Mouse (Mus musculus) intestine, embryonic 14.5 days (tissue): ENCODE measurements around the gene Shmt2. TPM values are rescaled to one million over a fixed set of nuclear protein-coding genes. Genes with fewer than 3 reads are reported as not detected.

ENCODE experiments used
- ATAC-seq: fragments of 200-750 bp; cut with Nextera tagmentation; replicated peaks from 2 replicates; pipeline ENCODE4 v1.8.0; 2017; ENCODE audit warnings: low read depth, moderate number of reproducible peaks, moderate TSS enrichment, moderate library complexity; ENCODE audit not compliant: low FRiP score, low TSS enrichment
- DNase-seq: peaks from one replicate; pipeline ENCODE4 v3.0.0-alpha.2; 2018; ENCODE audit warnings: low spot score
- H3K27ac ChIP-seq: fragments of 300-500 bp; sonication (generic); 2 replicates; pipeline ENCODE4 v1.5.1; 2014; ENCODE audit warnings: low read depth, mild to moderate bottlenecking, control low read depth
- H3K27me3 ChIP-seq: fragments of 300-500 bp; sonication (generic); replicated peaks from 2 replicates; pipeline ENCODE4 v1.6.1; 2014; ENCODE audit warnings: low read length, control low read depth; ENCODE audit not compliant: control insufficient read depth, insufficient read depth
- H3K36me3 ChIP-seq: fragments of 300-500 bp; sonication (generic); 2 replicates; pipeline ENCODE4 v1.6.1; 2014; ENCODE audit warnings: low read length, control low read depth; ENCODE audit not compliant: control insufficient read depth, insufficient read depth
- H3K4me1 ChIP-seq: fragments of 300-500 bp; sonication (generic); replicated peaks from 2 replicates; pipeline ENCODE4 v1.6.1; 2014; ENCODE audit warnings: low read length, control low read depth, mixed read lengths; ENCODE audit not compliant: control insufficient read depth, insufficient read depth
- H3K4me2 ChIP-seq: fragments of 300-500 bp; sonication (generic); 2 replicates; pipeline ENCODE4 v1.6.1; 2014; ENCODE audit warnings: low read length
- H3K4me3 ChIP-seq: fragments of 300-500 bp; sonication (generic); 2 replicates; pipeline ENCODE4 v1.5.1; 2014; ENCODE audit warnings: low read depth, low read length, control low read depth, mixed read lengths
- H3K9ac ChIP-seq: fragments of 300-500 bp; sonication (generic); 2 replicates; pipeline ENCODE4 v1.6.1; 2014; ENCODE audit warnings: mild to moderate bottlenecking, low read length
- H3K9me3 ChIP-seq: fragments of 300-500 bp; sonication (generic); 2 replicates; pipeline ENCODE4 v1.6.1; 2016; ENCODE audit warnings: low read length, control low read depth; ENCODE audit not compliant: control insufficient read depth
- WGBS: fragments of 180-500 bp; shearing (Covaris S2); extraction: QIAGEN DNeasy Blood & Tissue Kit; methylation state at CpG from one replicate; pipeline ENCODE4 v1.1.7; 2014; 5-methylcytosine and 5-hydroxymethylcytosine counted together
- polyA plus RNA-seq: library from polyadenylated mRNA; unstranded; fragments of >200 nt; fragmentation: Nextera tagmentation; extraction: Ambion mirVana; gene quantifications from 2 replicates; pipeline ENCODE4 v1.2.1, GENCODE M21; 2014

Gene Shmt2
- polyA plus RNA-seq, 1 experiment from 2014 or later, result 142 TPM

GRCm38 (mm10) chr10:127557397-127557796 is 35.2 kb upstream of the Shmt2 start:
- H3K9ac ChIP-seq, result no peak overlapping the region
- DNase-seq (no peak), ATAC-seq (no peak)
- H3K27ac ChIP-seq, result no peak overlapping the region
- no peaks in the 10 kb centered on the region for H3K27me3 ChIP-seq
- no peak overlapping the region for H3K4me3 ChIP-seq
- H3K4me1 ChIP-seq, result no peaks in the 10 kb centered on the region
- H3K4me2 ChIP-seq, result no peak overlapping the region
- H3K9me3 ChIP-seq, result no peaks in the 10 kb centered on the region
- WGBS, result 89% methylated on average over 13 of the region's 13 CpGs
- peaks cover 95% of the 10 kb centered on the region for H3K36me3 ChIP-seq

DNA sequence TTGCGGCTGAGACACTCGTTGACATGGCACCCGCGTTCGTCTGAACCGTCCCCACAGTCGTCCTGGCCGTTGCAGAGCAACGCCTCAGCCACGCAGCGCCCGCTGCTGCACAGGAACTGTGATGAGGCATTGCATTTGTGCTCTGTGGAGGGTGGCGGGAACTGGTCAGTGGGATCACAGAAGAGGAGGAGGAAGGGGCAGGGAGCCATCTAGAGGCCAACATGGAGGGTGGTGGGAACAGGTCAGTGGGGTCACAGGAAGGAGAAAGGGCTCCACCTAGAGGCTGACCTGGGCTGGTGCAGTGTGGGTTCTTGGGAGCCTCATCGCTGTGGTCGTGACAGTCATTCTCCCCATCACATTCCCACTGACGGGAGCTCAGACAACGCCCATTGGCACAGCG is 33.5 kb upstream of the Shmt2 start:
- H3K9ac ChIP-seq, result no peak overlapping the region
- H3K27me3 ChIP-seq, result no peaks in the 10 kb centered on the region
- ATAC-seq, result no peak
- H3K27ac ChIP-seq, result no peak overlapping the region
- H3K4me1 ChIP-seq, result no peaks in the 10 kb centered on the region
- peaks cover 96% of the 10 kb centered on the region for H3K36me3 ChIP-seq
- WGBS, result 73% methylated on average over 18 of the region's 18 CpGs
- no peak overlapping the region for H3K4me3 ChIP-seq
- no peak for DNase-seq
- no peak overlapping the region for H3K4me2 ChIP-seq
- no peaks in the 10 kb centered on the region for H3K9me3 ChIP-seq

DNA sequence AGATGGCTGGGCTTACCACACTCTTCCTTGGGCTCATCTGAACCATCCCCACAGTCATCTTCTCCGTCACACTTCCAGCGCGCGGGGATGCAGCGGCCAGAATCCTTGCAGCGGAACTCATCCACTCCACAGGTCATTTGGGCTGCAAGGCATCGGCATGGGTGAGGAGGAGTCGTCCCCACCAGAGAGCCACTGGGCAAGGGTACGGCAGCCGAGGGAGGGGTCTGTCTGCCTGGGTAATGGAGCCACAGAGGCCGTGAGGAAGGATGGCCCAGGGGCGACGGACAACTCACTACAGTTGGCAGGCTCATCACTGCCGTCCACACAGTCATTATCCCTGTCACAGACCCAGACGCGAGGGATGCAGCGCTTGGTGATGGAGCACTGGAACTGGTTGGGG is 27.6 kb upstream of the Shmt2 start:
- Histone ChIP-seq H3K9me3 (no peaks in the 10 kb centered on the region), H3K4me1 (no peaks in the 10 kb centered on the region), H3K27ac (no peak overlapping the region), H3K4me2 (no peak overlapping the region), H3K27me3 (no peaks in the 10 kb centered on the region), H3K4me3 (no peak overlapping the region), H3K36me3 (peaks cover 96% of the 10 kb centered on the region), H3K9ac (no peak overlapping the region)
- 88% methylated on average over 17 of the region's 17 CpGs for WGBS
- DNase-seq (no peak), ATAC-seq (no peak)

GRCm38 (mm10) chr10:127548236-127548635 is 26.0 kb upstream of the Shmt2 start:
- ATAC-seq (no peak), DNase-seq (no peak)
- Histone ChIP-seq H3K27me3 (no peaks in the 10 kb centered on the region), H3K4me2 (no peak overlapping the region), H3K4me1 (no peaks in the 10 kb centered on the region), H3K27ac (no peak overlapping the region), H3K36me3 (peaks cover 98% of the 10 kb centered on the region), H3K9me3 (no peaks in the 10 kb centered on the region), H3K9ac (no peak overlapping the region), H3K4me3 (no peak overlapping the region)
- WGBS, result 93% methylated on average over 15 of the region's 15 CpGs

DNA sequence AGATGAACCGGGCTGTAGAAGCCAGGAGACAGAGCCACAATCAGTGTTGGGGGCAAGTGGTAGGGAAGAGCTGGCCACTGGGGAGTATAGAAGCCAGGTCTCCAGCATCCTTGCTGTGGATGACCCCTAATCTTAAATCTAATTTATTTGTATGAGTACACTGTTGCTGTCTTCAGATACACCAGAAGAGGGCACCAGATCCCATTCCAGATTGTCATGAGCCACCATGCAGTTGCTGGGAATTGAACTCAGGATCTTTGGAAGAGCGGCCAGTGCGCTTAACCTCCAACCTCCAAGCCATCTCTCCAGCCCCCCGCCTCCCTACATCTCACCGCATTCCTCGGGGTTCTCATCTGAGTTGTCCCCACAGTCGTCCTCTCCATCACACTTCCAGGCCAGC is 24.3 kb upstream of the Shmt2 start:
- Histone ChIP-seq H3K27me3 (no peaks in the 10 kb centered on the region), H3K4me3 (no peak overlapping the region), H3K36me3 (peaks cover 97% of the 10 kb centered on the region), H3K4me1 (no peaks in the 10 kb centered on the region), H3K9ac (no peak overlapping the region), H3K9me3 (no peaks in the 10 kb centered on the region), H3K27ac (no peak overlapping the region), H3K4me2 (no peak overlapping the region)
- ATAC-seq (no peak), DNase-seq (no peak)
- 90% methylated on average over 7 of the region's 7 CpGs for WGBS

DNA sequence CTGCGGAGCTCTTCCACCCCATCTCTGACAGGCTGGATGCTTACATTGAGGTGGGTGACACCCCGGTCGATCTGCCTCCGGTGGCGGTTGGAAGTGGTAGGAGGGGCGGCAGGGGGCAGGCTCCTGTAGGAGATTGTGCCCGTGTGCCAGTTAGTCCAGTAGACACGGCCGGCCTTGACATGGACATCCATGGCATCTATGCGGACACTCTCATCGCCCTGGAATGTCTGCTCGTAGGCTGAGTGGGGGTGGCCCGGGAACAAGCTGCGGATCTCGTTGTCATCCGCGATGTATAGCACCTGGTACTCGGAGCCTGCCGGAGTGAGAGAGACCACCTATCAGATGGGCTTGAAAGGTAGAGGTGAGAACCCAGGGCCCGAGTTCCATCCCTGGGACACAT is 22.1 kb upstream of the Shmt2 start:
- Histone ChIP-seq H3K4me2 (no peak overlapping the region), H3K27ac (no peak overlapping the region), H3K9ac (no peak overlapping the region), H3K4me3 (no peak overlapping the region), H3K4me1 (no peaks in the 10 kb centered on the region), H3K27me3 (no peaks in the 10 kb centered on the region), H3K9me3 (no peaks in the 10 kb centered on the region), H3K36me3 (peaks cover 96% of the 10 kb centered on the region)
- DNase-seq (no peak), ATAC-seq (no peak)
- WGBS, result 90% methylated on average over 20 of the region's 20 CpGs

GRCm38 (mm10) chr10:127543916-127544315 is 21.7 kb upstream of the Shmt2 start:
- Histone ChIP-seq H3K36me3 (peaks cover 96% of the 10 kb centered on the region), H3K27me3 (no peaks in the 10 kb centered on the region), H3K27ac (no peak overlapping the region), H3K9ac (no peak overlapping the region), H3K9me3 (no peaks in the 10 kb centered on the region), H3K4me3 (no peak overlapping the region), H3K4me2 (no peak overlapping the region), H3K4me1 (no peaks in the 10 kb centered on the region)
- no peak for DNase-seq
- WGBS, result 73% methylated on average over 3 of the region's 3 CpGs
- ATAC-seq, result no peak

DNA sequence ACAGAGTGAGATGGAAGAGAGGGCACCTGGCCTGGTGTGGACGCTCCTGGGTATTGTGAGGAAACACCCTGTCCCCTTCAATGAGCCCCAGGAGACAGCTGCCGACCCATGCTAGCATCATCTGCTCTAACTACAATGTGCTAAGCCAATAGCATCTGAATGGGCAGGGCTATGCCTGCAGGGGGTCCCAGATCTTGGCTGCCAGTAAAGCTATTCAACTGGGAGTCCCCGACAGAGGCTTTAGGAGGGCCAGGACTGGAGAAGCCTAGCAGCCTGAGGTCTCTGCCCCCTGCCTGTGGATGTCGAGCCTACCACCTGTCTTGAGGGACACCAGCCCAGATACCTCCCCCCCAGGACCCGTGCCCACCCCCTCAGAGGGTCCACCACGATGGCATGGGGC is 20.5 kb upstream of the Shmt2 start:
- H3K9ac ChIP-seq, result no peak overlapping the region
- no peak overlapping the region for H3K4me2 ChIP-seq
- WGBS, result 63% methylated on average over 5 of the region's 6 CpGs
- no peaks in the 10 kb centered on the region for H3K9me3 ChIP-seq
- no peak overlapping the region for H3K27ac ChIP-seq
- no peaks in the 10 kb centered on the region for H3K27me3 ChIP-seq
- DNase-seq (no peak), ATAC-seq (no peak)
- H3K36me3 ChIP-seq, result peaks cover 90% of the 10 kb centered on the region
- H3K4me1 ChIP-seq, result no peaks in the 10 kb centered on the region
- no peak overlapping the region for H3K4me3 ChIP-seq

DNA sequence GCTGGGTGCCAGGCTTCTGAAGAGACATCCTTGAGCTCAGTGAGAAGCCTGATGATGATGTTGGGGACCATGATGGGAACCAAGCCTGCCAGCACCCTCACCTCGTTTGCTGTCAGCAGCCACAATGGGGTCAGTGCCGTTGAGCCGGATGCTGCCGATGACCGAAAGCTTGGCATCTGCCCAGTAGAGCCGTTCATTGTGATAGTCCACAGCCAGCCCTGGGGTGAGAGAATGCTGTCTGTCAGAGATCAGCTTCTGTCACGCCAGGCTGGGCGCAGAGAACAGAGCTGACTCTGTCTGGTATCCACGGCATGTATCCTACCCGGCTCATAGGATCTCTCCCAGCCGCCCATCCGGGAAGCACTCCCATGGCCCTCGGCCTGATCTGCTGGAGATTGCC is 19.8 kb upstream of the Shmt2 start:
- Histone ChIP-seq H3K9ac (no peak overlapping the region), H3K9me3 (no peaks in the 10 kb centered on the region), H3K36me3 (peaks cover 84% of the 10 kb centered on the region), H3K27ac (no peak overlapping the region), H3K4me2 (no peak overlapping the region), H3K27me3 (no peaks in the 10 kb centered on the region), H3K4me1 (no peaks in the 10 kb centered on the region), H3K4me3 (no peak overlapping the region)
- WGBS, result 93% methylated on average over 13 of the region's 13 CpGs
- DNase-seq (no peak), ATAC-seq (no peak)
